Mouse (Mus musculus) C2C12 (cell line): ENCODE data around the gene Rprm. TPM values are rescaled to one million over a fixed set of nuclear protein-coding genes. Genes with fewer than 3 reads are reported as not detected.

ENCODE experiments used
- H3K27me3 ChIP-seq: one replicate; pipeline ENCODE4 v1.6.1; 2011; ENCODE audit not compliant: control insufficient read depth, insufficient read depth, insufficient read length
- H3K36me3 ChIP-seq: one replicate; pipeline ENCODE4 v1.6.1; 2011; ENCODE audit not compliant: control insufficient read depth, insufficient read depth
- H3K4me3 ChIP-seq: one replicate; pipeline ENCODE4 v1.5.1; 2011; ENCODE audit warnings: mild to moderate bottlenecking, control low read depth; ENCODE audit not compliant: poor library complexity, insufficient read depth, severe bottlenecking
- H3K79me2 ChIP-seq: one replicate; pipeline ENCODE4 v1.6.1; 2011; ENCODE audit not compliant: control insufficient read depth, insufficient read depth
- H3K79me3 ChIP-seq: one replicate; pipeline ENCODE4 v1.6.1; 2011; ENCODE audit warnings: low read depth, control low read depth
- H3ac ChIP-seq: one replicate; pipeline ENCODE3; 2011; ENCODE audit warnings: low read depth; ENCODE audit not compliant: control insufficient read depth, insufficient read length
- CEBPB ChIP-seq: IDR thresholded peaks from one replicate; pipeline ENCODE4 v1.6.1; 2011; ENCODE audit warnings: low read depth, mild to moderate bottlenecking, control low read depth, moderate library complexity
- CTCF ChIP-seq: IDR thresholded peaks from one replicate; pipeline ENCODE4 v1.5.1; 2011; ENCODE audit not compliant: control insufficient read depth, insufficient read depth, insufficient read length
- FOSL1 ChIP-seq: IDR thresholded peaks from one replicate; pipeline ENCODE4 v1.8.0; 2011; ENCODE audit warnings: mild to moderate bottlenecking, low read length; ENCODE audit not compliant: poor library complexity, insufficient read depth, severe bottlenecking
- MAX ChIP-seq: IDR thresholded peaks from one replicate; pipeline ENCODE4 v1.6.1; 2011; ENCODE audit warnings: mild to moderate bottlenecking, control low read depth
- MYOD1 ChIP-seq: IDR thresholded peaks from one replicate; pipeline ENCODE4 v1.6.1; 2011; ENCODE audit warnings: low read depth; ENCODE audit not compliant: control insufficient read depth, insufficient read length
- MYOG ChIP-seq: IDR thresholded peaks from one replicate; pipeline ENCODE4 v1.6.1; 2011; ENCODE audit not compliant: control insufficient read depth, insufficient read length; ENCODE audit errors: extremely low read depth
- USF1 ChIP-seq: IDR thresholded peaks from one replicate; pipeline ENCODE4 v1.6.1; 2011; ENCODE audit warnings: low read depth, mild to moderate bottlenecking, control low read depth, moderate library complexity
- long read RNA-seq, 2 experiments: library from polyadenylated mRNA; unstranded; transcript quantifications; one replicate each; pipeline ENCODE4 v2.0.0; 2019 to 2020
- polyA plus RNA-seq: library from polyadenylated mRNA; unstranded; fragments of >200 nt; fragmentation: generic; extraction: Trizol; gene quantifications from one replicate; pipeline ENCODE4 v1.2.1, GENCODE M21; 2012; ENCODE audit warnings: missing spikeins

Rprm gene
- not detected for polyA plus RNA-seq
- long read RNA-seq, experiment 1 = 0 reads
- long read RNA-seq, experiment 2 = 0 reads

DNA sequence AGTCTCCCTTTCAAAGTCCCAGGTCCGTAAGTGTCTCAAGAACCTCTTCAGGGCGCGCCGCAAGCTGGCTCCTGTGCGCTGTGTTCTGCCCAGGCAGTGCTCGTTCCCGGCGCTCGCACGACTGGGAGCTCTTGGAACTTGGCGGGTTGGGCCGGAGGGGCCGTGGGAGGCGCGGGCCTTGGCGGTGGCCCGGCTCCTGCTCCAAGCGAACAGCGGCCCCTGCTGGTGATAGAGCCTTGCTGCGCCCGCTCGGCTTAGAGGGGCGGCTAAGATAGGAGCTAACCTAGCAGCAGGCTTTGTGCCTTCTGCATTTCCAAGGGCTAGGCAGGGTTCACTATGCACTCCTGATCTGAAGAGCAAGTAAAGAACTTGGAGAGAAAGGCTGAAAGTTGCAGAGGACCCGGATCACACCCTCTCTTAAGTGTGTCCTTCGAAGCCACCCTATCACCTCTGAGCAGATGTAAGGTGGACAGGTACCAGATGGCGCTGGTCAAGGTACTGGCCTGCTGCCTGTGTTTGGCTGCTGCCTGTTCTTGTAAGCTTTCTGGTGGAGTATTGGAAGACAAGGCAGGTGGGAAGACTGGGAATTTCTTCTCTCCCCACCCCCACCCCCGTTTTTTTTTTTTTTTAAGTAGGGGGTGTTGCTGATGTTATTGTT, at the start of gene Rprm:
Rprm (minus strand) TSS at position 123 of the 658 bp plus-strand sequence.
- TF ChIP-seq MYOD1 = no peak
- no peak for TF ChIP-seq CTCF
- no peak for TF ChIP-seq MAX
- no peak for TF ChIP-seq CEBPB
- TF ChIP-seq FOSL1 = no peak
- no peak for TF ChIP-seq MYOG
- TF ChIP-seq USF1 = no peak
- no peaks in the 10 kb centered on the region for H3K27me3 ChIP-seq

DNA sequence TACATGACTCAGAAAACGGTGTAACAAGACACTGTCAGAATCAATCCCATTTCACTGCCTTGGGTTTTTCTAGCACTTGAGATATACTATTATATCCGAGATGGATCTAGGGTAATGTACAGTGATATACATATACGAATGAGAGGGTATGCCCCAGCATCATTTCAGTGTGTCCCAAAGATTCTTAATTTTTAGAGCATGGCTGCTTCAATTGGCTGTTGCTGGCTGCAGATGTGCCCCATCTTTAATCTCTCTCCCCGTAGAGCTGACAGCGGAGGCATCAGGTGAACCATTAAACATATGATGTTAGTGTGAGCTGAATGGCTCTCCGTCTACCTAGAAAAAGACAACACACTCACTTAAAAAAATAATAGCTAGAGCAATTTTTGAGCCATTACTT, 34.0 kb upstream of the Rprm start:
- no peaks in the 10 kb centered on the region for H3K36me3 ChIP-seq
- no peaks in the 10 kb centered on the region for H3K79me2 ChIP-seq
- H3K4me3 ChIP-seq = no peak overlapping the region
- TF ChIP-seq MAX = no peak
- TF ChIP-seq USF1 = no peak
- no peak for TF ChIP-seq MYOD1
- TF ChIP-seq FOSL1 = no peak
- TF ChIP-seq CTCF = no peak
- no peak for TF ChIP-seq MYOG
- TF ChIP-seq CEBPB = no peak
- H3K79me3 ChIP-seq = no peaks in the 10 kb centered on the region
- no peak overlapping the region for H3ac ChIP-seq
- no peaks in the 10 kb centered on the region for H3K27me3 ChIP-seq

More for the DNA sequence above, at the start of gene Rprm:
- Histone ChIP-seq H3K79me3 (no peaks in the 10 kb centered on the region), H3ac (no peak within 1 kb of the TSS), H3K79me2 (no peaks in the 10 kb centered on the region), H3K4me3 (no peak within 1 kb of the TSS), H3K36me3 (no peaks in the 10 kb centered on the region)

DNA sequence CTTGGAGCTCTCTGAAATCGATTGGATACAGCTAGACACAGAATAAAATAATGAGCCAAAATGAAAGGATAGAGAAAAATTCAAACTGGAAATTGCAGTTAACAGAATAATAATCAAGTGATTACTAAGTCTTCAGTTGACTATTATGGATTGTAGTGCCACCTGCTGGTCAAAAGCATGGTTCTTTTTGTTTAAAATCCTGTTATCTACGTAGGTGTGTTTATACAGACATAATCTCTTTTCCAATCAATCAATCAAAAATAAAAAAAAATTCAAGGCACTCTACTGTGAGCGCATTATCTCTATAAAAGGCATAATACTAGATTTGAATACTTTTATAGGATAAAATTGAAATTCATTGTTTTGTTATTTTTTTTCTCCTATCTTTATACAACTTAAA, 33.5 kb upstream of the Rprm start:
- Histone ChIP-seq H3K4me3 (no peak overlapping the region), H3K36me3 (no peaks in the 10 kb centered on the region), H3K79me2 (no peaks in the 10 kb centered on the region), H3ac (no peak overlapping the region), H3K27me3 (no peaks in the 10 kb centered on the region), H3K79me3 (no peaks in the 10 kb centered on the region)
- no peak for TF ChIP-seq MAX

DNA sequence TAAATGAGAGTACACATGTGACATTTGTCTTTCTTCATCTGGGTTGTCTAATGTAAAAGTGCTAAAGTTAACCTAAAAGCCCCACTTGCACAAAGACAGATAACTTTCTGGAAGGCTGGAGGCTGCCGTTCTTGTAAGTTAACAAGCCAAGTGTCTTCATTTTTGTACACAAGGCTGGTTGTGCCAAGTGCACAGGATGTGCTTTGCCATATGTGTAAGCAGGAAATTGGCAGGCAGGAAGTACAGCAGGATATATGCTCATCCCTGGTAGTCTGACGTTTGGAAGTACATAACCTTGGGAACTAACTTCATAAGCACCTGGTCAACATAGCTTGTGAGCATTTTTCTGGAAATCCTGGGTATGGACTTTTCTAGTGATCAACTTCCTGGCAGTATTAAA, 25.9 kb upstream of the Rprm start:
- TF ChIP-seq USF1 = no peak
- no peak for TF ChIP-seq CTCF
- Histone ChIP-seq H3ac (no peak overlapping the region), H3K27me3 (no peaks in the 10 kb centered on the region), H3K36me3 (no peaks in the 10 kb centered on the region), H3K79me2 (no peaks in the 10 kb centered on the region), H3K79me3 (no peaks in the 10 kb centered on the region), H3K4me3 (no peak overlapping the region)

DNA sequence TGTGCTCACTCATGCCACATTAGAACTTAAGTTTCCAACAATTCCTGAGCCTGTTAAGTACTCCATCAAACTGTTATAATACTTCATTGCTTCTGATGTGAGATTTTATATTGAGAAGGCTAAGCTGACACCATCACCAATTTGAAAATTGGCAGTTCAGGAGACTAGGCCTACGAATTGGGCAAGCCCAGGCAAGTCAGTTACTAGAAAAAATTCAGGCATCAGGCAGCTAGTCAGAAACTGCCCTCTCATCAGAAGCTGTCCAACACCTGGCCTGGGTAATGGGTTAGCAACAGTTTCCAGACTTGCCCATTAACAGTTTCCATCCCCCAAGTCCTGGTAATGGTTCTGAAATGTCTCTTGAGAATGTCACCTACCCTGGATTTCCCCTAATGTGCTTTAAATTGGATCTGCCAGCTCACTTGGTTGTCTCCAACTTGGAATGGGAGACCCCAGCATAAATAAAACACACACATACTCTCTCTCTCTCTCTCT, 20.9 kb upstream of the Rprm start:
- H3ac ChIP-seq = no peak overlapping the region
- no peaks in the 10 kb centered on the region for H3K36me3 ChIP-seq
- TF ChIP-seq FOSL1 = no peak
- TF ChIP-seq MYOG = no peak
- TF ChIP-seq CEBPB = no peak
- TF ChIP-seq MAX = no peak
- no peak for TF ChIP-seq USF1
- TF ChIP-seq MYOD1 = no peak
- no peak for TF ChIP-seq CTCF
- no peaks in the 10 kb centered on the region for H3K79me3 ChIP-seq
- no peaks in the 10 kb centered on the region for H3K79me2 ChIP-seq
- no peak overlapping the region for H3K4me3 ChIP-seq
- H3K27me3 ChIP-seq = no peaks in the 10 kb centered on the region

DNA sequence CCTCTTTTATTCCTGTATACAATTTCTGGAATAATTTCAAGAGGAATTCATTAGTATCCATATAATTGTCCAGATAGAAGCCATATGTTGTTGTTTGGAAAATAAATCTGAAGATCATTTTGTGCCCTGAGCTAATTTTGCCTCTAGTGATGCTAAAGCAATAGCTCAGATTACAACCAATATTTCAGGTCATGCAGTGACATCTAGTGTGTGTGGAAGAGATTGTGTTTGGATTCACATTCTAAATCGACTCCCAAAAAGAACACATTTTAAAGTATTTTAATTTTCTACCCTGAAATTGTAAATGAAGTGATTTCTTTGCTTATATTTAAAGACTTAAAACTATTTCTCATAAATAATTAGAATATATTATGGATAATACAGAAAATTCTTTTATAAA, 14.6 kb upstream of the Rprm start:
- H3ac ChIP-seq = no peak overlapping the region
- no peaks in the 10 kb centered on the region for H3K27me3 ChIP-seq
- no peaks in the 10 kb centered on the region for H3K79me2 ChIP-seq
- no peaks in the 10 kb centered on the region for H3K79me3 ChIP-seq
- H3K4me3 ChIP-seq = no peak overlapping the region
- no peaks in the 10 kb centered on the region for H3K36me3 ChIP-seq
- no peak for TF ChIP-seq MAX
- no peak for TF ChIP-seq MYOG
- no peak for TF ChIP-seq CEBPB
- TF ChIP-seq FOSL1 = no peak
- TF ChIP-seq MYOD1 = no peak
- TF ChIP-seq USF1 = no peak
- no peak for TF ChIP-seq CTCF
